Mouse (Mus musculus) megakaryocyte progenitor cell, adult 5-6 weeks (primary cell): ENCODE measurements around the gene Nckap5. TPM values are rescaled to one million over a fixed set of nuclear protein-coding genes. Genes with fewer than 3 reads are reported as not detected.

ENCODE experiments used
- ATAC-seq: replicated peaks from 2 replicates; pipeline ENCODE4 v1.8.0; 2016; ENCODE audit warnings: mild to moderate bottlenecking, moderate TSS enrichment, inconsistent platforms; ENCODE audit not compliant: poor library complexity
- total RNA-seq, 2 experiments: library from RNA; stranded (forward) in 1 of 2; stranded (reverse) in 1 of 2; fragments of 157-497, 149-512 nt in 1 of 2; fragments of 200-1000 nt in 1 of 2; gene quantifications; 2 replicates each; pipeline versions ENCODE4 v1.2.3 to v1.2.4; 2015 to 2017

Nckap5 gene
- total RNA-seq, 2 experiments from 2014 or later = 0.08 TPM; not detected in 1

DNA sequence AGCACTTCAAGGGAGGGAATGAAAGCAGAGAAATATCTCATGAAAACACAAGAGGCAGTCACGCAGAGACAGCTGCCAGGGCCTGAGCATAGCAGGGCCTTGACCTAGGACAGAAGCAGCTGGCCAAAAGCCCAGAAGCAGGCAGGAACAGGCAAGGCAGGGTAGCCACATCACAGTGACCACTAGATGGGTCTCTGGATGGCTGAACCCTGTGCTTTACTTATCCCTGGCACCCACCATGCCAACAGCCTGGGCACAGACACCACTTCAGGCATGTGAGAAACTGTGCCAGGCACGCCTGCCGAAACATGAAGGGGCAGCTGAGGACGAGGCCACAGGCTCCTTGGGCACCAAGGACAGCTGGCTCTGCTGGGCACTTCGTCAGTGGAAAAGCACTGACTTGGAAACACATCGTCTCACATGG lies 345.9 kb downstream of the Nckap5 start:
- ATAC-seq = no peak

DNA sequence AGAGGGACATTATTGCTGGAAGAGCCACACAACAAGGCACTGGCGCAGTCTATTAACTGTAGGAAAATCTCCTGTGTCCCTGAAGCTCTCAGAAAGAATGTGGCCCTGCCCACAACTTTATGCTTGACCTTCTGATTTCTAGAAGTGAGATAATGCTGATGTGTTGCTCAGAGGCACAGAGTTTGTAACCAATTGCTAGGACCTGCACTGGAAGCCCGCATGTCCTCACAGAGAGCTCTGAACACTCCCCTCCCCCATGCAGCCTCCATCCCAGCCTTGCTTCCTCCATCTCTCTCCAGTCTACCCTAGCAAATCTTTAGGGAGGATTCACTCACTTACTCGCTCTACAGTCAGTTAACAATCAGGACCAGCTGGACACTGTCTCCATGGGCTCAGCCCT lies 346.9 kb downstream of the Nckap5 start:
- no peak for ATAC-seq

- ATAC-seq = no peak
Measured at GRCm38 (mm10) chr1:126481459-126482228, 349.0 kb downstream of the Nckap5 start.

DNA sequence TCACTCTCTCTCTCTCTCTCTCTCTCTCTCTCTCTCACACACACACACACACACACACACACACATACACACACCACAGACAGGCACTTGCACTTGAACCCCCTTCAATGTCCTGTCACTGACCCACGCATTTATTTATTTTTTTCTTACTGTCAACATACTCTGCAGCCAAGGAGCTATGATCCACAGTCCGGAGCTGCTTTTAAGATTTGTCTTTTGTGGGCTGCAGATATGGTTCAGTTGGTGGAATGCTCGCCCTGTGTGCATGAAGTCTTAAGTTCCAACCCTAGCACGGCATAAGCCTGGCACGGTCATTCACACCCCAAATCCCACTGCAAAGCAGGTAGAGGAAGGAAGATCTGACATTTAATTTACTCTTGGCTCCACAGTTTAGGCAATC lies 357.6 kb downstream of the Nckap5 start:
- no peak for ATAC-seq

GRCm38 (mm10) chr1:126471419-126471818 lies 359.2 kb downstream of the Nckap5 start:
- no peak for ATAC-seq

DNA sequence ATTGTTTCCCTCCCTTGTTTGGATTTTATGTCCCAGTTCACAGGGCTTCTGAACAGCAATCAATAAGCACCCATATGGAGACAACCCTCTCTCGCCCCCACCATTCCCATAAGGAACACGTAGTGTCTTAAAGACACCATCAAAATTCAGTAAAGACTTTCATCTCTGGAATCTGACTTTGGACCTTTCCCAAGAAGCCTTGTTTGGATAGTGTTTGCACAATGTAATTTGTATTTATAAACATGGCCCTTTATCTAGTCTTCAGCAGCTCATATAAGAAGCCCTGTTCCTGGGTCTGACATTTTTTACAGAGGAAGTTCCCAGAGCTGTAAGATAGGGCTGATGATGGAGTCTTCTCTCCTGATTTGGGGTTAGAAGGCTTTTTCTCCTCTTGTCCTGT lies 359.7 kb downstream of the Nckap5 start:
- no peak for ATAC-seq

DNA sequence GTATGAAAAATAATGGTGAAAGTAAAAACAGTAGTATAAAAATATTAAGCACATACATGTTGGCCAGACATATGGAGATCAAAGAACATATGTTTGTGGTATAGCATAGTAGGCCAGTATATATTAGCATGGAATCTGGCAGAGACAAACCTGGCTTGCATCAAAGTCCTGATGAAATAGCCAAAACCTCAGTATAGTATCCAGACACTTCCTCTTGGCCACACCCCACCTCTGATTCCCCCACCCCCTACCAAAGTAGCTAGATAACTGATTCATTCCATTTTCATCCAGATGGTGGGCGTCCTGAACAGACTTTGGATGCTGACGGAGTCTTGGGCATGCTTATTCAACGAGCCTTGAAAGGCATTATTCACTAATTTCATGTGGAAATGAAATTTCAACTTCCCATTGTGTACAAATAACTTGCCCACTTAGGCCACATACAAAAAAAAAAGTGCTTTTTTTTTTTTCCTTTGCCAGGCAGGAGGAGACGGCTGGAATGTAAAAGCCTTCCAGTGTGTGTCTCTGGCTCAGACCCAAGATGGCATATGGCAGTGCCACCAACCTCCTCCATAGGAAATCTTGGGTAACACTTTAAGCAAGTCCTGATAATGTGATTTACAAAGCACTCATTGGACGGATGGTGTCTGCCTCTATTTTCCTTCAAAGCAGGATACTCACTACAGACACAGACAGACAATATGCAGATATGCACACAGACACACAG lies 360.6 kb downstream of the Nckap5 start:
- no peak for ATAC-seq

DNA sequence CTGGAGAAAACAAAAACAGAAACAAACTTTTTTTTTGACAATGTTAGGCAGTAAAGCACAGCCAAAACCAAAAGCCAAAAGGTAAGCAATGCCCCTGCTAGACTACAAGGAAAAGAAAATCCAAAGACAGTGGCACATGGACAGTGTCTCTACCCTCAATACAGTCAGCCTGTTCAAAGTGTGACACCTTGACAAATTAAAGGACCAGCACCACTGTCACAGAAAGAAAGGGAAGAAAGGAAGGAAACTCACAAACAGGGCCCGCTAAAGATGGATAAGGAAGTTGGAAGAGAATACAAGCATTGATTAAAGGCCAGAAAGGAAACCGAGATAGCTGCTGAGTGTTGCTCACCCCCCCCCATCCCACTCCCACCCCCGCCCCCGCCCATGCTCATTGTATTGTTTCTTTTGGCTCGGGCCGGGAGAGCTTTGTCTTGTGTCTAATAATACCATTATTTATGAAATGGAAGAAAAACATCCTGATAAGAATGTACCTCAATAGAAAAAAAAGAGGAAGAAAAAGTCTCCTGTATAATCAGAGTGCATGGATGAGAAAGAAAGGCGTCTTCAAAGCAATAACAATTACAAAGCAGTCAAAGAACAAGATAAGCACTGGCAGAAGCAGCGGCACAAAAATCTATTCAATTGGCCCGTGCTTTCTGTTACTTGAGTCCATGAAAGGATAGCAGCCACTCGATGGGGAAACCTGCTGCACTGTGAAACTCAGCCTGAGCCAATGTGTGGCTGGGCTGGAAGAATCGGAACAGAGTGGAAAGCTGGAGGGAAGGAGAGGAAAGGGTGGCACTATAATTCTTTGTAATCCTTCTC lies 368.9 kb downstream of the Nckap5 start:
- no peak for ATAC-seq

DNA sequence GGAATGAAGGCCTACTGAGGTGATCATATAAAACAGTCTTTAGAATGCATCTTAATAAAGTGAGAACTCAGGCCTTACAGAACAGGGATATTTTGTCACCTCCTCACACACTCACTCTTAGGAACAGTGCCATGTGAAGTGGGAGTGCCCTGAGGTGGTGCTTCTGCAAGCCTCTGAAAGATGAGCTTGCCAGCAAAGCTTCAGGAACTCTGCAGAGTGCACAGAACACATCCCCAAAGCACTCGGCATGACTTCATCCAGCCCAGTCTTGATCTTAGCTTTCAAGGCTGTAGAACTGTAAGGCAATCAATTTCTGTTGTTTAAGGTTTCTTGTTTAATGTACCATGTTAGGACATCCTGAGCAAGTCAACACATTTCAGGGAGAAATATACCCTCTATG lies 372.9 kb downstream of the Nckap5 start:
- ATAC-seq = no peak

DNA sequence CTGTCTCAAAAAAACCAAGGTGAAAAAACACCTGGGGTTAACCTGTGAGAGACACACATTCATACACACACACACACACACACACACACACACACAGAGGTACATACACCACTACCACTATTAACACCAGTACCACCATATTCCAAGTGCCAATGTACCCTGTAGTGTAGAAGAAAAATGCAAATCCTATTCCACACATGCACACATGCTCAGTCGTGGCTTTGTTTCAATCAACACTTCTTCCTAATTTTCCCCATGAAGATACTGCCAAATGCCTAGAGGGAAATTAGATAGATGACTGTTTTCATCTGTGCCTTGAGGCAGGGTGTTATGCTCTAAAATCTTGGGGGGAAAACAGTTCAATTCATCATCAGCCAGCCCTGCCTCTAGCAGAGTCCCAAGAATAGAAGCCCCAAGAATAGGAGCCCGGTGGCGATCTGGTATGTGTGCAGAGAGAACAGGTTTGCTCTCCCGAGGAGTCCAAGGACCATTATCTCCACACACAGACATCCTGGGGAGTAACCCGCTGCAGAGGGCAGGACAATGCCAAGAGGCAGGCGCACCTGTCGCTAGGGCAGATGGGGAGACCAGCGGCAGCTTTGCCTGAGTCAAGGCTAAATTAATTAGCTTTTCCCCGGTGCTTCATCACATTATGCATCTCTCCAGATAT lies 376.0 kb downstream of the Nckap5 start:
- ATAC-seq = no peak

GRCm38 (mm10) chr1:126451472-126451871 lies 379.1 kb downstream of the Nckap5 start:
- ATAC-seq = no peak

- no peak for ATAC-seq
Measured at GRCm38 (mm10) chr1:126449424-126449823, 381.2 kb downstream of the Nckap5 start.

GRCm38 (mm10) chr1:126443890-126444289 lies 386.7 kb downstream of the Nckap5 start:
- ATAC-seq = no peak

- no peak for ATAC-seq
Measured at GRCm38 (mm10) chr1:126442723-126443122, 387.9 kb downstream of the Nckap5 start.

GRCm38 (mm10) chr1:126438000-126438572 lies 392.5 kb downstream of the Nckap5 start:
- ATAC-seq = no peak

GRCm38 (mm10) chr1:126436937-126437667 lies 393.5 kb downstream of the Nckap5 start:
- ATAC-seq = no peak

DNA sequence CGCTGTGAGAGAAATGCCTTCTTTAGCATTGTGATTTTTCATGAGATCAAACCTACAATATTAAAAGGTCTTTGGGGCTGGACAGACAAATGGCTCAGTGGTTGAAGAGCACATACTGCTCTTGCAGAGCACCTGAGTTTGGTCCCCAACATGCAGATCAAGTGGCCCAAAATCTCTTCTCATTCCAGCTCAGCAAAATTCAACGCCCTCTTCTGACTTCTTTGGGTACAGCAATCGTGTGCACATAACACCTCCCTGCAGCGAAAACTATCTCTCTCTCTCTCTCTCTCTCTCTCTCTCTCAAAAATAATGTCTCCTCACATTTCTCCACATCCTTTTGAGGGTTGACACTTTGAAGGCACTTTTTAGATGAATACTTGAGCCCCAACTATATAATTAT lies 398.3 kb downstream of the Nckap5 start:
- ATAC-seq = no peak

GRCm38 (mm10) chr1:126431594-126431993 lies 399.0 kb downstream of the Nckap5 start:
- ATAC-seq = peak; percentile 26; the same call in 1 of the 2 replicates

DNA sequence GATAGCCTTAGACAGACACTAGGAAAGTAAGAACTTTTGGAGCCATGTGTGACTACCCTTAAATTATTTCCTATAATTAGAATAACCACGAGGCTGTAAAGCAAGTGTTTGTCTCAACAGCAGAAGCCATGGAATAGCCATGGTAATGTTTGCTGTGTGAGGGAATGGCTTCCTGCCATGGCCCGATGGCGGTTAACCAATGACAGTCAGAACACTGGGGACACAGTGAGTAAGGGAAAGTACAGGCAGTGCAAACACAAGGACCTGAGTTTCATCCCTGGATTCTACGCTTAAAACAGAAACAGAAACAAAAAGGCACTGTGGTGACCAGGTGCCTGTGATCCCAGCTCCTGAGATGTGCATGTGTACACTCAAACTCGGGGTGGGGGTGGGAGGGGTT lies 419.2 kb downstream of the Nckap5 start:
- no peak for ATAC-seq

DNA sequence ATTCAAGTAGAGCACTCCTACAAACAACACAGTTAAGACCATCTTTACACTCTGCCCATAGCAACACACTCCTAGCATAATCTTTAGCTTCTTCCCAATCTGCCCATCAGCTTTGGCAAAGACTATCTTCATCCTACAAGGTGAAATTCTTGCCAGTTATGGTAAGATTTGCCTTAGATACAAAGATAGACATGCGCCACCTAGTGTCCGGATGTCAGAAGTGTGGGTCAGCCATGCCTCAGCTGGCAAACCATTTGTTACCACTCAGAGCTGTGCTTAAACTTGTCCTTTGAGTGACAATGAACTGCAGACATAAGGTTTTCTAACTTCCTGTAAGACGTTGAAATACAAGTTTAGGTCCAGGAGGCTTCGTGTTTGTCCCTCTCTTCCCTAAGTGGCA lies 422.7 kb downstream of the Nckap5 start:
- peak; percentile 83 for ATAC-seq
